Mouse (Mus musculus) lung, postnatal 0 days (tissue): Measurements from ENCODE around the gene Elmod3.

Source experiments
- CTCF ChIP-seq: IDR thresholded peaks from 2 replicates; pipeline ENCODE4 v1.5.1; 2016; ENCODE audit warnings: antibody characterized with exemption, mild to moderate bottlenecking
- EP300 ChIP-seq: IDR thresholded peaks from 2 replicates; pipeline ENCODE4 v1.6.1; 2016; ENCODE audit warnings: antibody characterized with exemption, mild to moderate bottlenecking, control low read depth

GRCm38 (mm10) chr6:72570644-72571397 is 27.4 kb downstream of the Elmod3 start:
- TF ChIP-seq CTCF (no peak), EP300 (no peak)
